Mouse (Mus musculus) stomach, postnatal 0 days (tissue): ENCODE results near the gene Olfr317. TPM values are rescaled to one million over a fixed set of nuclear protein-coding genes. Genes with fewer than 3 reads are reported as not detected.

Experiments used
- ATAC-seq: fragments of 200-750 bp; cut with Nextera tagmentation; 2 replicates; pipeline ENCODE4 v1.8.0; 2017; ENCODE audit not compliant: low FRiP score, low TSS enrichment
- DNase-seq: peaks from one replicate; pipeline ENCODE4 v3.0.0-alpha.2; 2016; ENCODE audit warnings: low spot score
- H3K27ac ChIP-seq: fragments of 300-500 bp; sonication (generic); replicated peaks from 2 replicates; pipeline ENCODE4 v1.5.1; 2014; ENCODE audit warnings: mild to moderate bottlenecking, control low read depth
- H3K27me3 ChIP-seq: fragments of 300-500 bp; sonication (generic); 2 replicates; pipeline ENCODE4 v1.6.1; 2014; ENCODE audit warnings: low read length; ENCODE audit not compliant: control insufficient read depth, insufficient read depth
- H3K36me3 ChIP-seq: fragments of 300-500 bp; sonication (generic); 2 replicates; pipeline ENCODE4 v1.6.1; 2014; ENCODE audit warnings: low read length, mixed read lengths; ENCODE audit not compliant: control insufficient read depth, insufficient read depth
- H3K4me1 ChIP-seq: fragments of 300-500 bp; sonication (generic); replicated peaks from 2 replicates; pipeline ENCODE4 v1.6.1; 2014; ENCODE audit warnings: antibody characterized with exemption; ENCODE audit not compliant: control insufficient read depth, insufficient read depth
- H3K4me2 ChIP-seq: fragments of 300-500 bp; sonication (generic); replicated peaks from 2 replicates; pipeline ENCODE4 v1.6.1; 2014; ENCODE audit warnings: low read depth, mild to moderate bottlenecking, control low read depth, moderate library complexity
- H3K4me3 ChIP-seq: fragments of 300-500 bp; sonication (generic); 2 replicates; pipeline ENCODE4 v1.5.1; 2014; ENCODE audit warnings: low read depth, low read length, control low read depth
- H3K9ac ChIP-seq: fragments of 300-500 bp; sonication (generic); 2 replicates; pipeline ENCODE4 v1.6.1; 2014; ENCODE audit warnings: mild to moderate bottlenecking, low read length, control low read depth, mixed read lengths
- H3K9me3 ChIP-seq: fragments of 300-500 bp; sonication (generic); 2 replicates; pipeline ENCODE4 v1.6.1; 2016; ENCODE audit warnings: low read length; ENCODE audit not compliant: control insufficient read depth
- CTCF ChIP-seq: IDR thresholded peaks from 2 replicates; pipeline ENCODE4 v1.5.1; 2016; ENCODE audit warnings: antibody characterized with exemption, low read depth, mild to moderate bottlenecking, moderate library complexity
- EP300 ChIP-seq: optimal IDR thresholded peaks from 2 replicates; pipeline ENCODE3; 2016; ENCODE audit warnings: antibody characterized with exemption
- WGBS: fragments of 180-500 bp; shearing (Covaris S2); extraction: QIAGEN DNeasy Blood & Tissue Kit; methylation state at CpG from one replicate; pipeline ENCODE4 v1.1.7; 2014; 5-methylcytosine and 5-hydroxymethylcytosine counted together
- polyA plus RNA-seq: library from polyadenylated mRNA; unstranded; fragments of >200 nt; fragmentation: Nextera tagmentation; extraction: Ambion mirVana; gene quantifications from 2 replicates; pipeline ENCODE4 v1.2.1, GENCODE M21; 2015

Gene Olfr317
- polyA plus RNA-seq, 1 experiment from 2014 or later, result not detected

GRCm38 (mm10) chr11:58709086-58709485 is 29.9 kb downstream of the Olfr317 start:
- 80% methylated on average over 11 of the region's 11 CpGs for WGBS
- Histone ChIP-seq H3K4me1 (no peaks in the 10 kb centered on the region), H3K36me3 (no peaks in the 10 kb centered on the region), H3K27ac (no peak overlapping the region), H3K9me3 (no peaks in the 10 kb centered on the region), H3K9ac (no peak overlapping the region), H3K4me2 (no peak overlapping the region), H3K27me3 (no peaks in the 10 kb centered on the region), H3K4me3 (no peak overlapping the region)
- no peak for TF ChIP-seq CTCF
- no peak for TF ChIP-seq EP300
- ATAC-seq (no peak), DNase-seq (no peak)

GRCm38 (mm10) chr11:58698862-58699261 is 40.1 kb downstream of the Olfr317 start, which contains the start of gene Olfr319:
Gene Olfr319 (plus strand): TSS chr11:58699162.
- DNase-seq (no peak), ATAC-seq (no peak)
- Histone ChIP-seq H3K4me3 (no peak within 1 kb of the TSS), H3K9me3 (0 out of 2 replicates have a peak, but pooled peaks cover 3% of the 10 kb centered on the region), H3K9ac (no peak within 1 kb of the TSS), H3K27ac (no peak within 1 kb of the TSS), H3K4me2 (no peak within 1 kb of the TSS), H3K36me3 (no peaks in the 10 kb centered on the region), H3K27me3 (no peaks in the 10 kb centered on the region), H3K4me1 (no peaks in the 10 kb centered on the region)
- TF ChIP-seq EP300 (no peak), CTCF (no peak)
- WGBS, result 81% methylated on average over 3 of the region's 3 CpGs

Other genes starting within 250 kb of the Olfr317 start
- not detected in 2 replicates for gene Olfr332, start 246.7 kb downstream of the Olfr317 start, polyA plus RNA-seq
- gene Olfr331, start 236.6 kb downstream of the Olfr317 start, polyA plus RNA-seq, result not detected in 2 replicates
- gene Olfr330, start 204.4 kb downstream of the Olfr317 start, polyA plus RNA-seq, result not detected in 2 replicates
- not detected in 2 replicates for gene Olfr329-ps, start 192.8 kb downstream of the Olfr317 start, polyA plus RNA-seq
- 0.04 TPM in 1 of 2 replicates, not detected in the other for gene Olfr328, start 183.6 kb downstream of the Olfr317 start, polyA plus RNA-seq
- not detected in 2 replicates for gene Olfr224, start 168.7 kb downstream of the Olfr317 start, polyA plus RNA-seq
- not detected in 2 replicates for gene Olfr325, start 161.5 kb downstream of the Olfr317 start, polyA plus RNA-seq
- gene Olfr324, start 144.1 kb downstream of the Olfr317 start, polyA plus RNA-seq, result not detected in 2 replicates
- 1,000 and 1,066 TPM in 2 replicates for gene 2210407C18Rik, start 123.1 kb downstream of the Olfr317 start, polyA plus RNA-seq
- gene Olfr323, start 108.7 kb downstream of the Olfr317 start, polyA plus RNA-seq, result 0.29 and 0.46 TPM in 2 replicates
- gene Trim58, start 98.7 kb downstream of the Olfr317 start, polyA plus RNA-seq, result 1.5 and 1.9 TPM in 2 replicates
- gene Olfr322, start 80.4 kb downstream of the Olfr317 start, polyA plus RNA-seq, result not detected in 2 replicates
- gene Olfr320, start 58.1 kb downstream of the Olfr317 start, polyA plus RNA-seq, result not detected in 2 replicates
- not detected in 2 replicates for gene Olfr319, start 40.0 kb downstream of the Olfr317 start, polyA plus RNA-seq
- gene Olfr318, start 15.2 kb downstream of the Olfr317 start, polyA plus RNA-seq, result not detected in 2 replicates
- gene Olfr316, start 13.5 kb upstream of the Olfr317 start, polyA plus RNA-seq, result not detected in 2 replicates
- gene Olfr315, start 34.0 kb upstream of the Olfr317 start, polyA plus RNA-seq, result not detected in 2 replicates
- gene Olfr314, start 43.7 kb upstream of the Olfr317 start, polyA plus RNA-seq, result not detected in 2 replicates
- gene Fam183b, start 62.7 kb upstream of the Olfr317 start, polyA plus RNA-seq, result 3.1 and 3.7 TPM in 2 replicates
- not detected in 2 replicates for gene Olfr313, start 75.8 kb upstream of the Olfr317 start, polyA plus RNA-seq
- 0.04 TPM in 1 of 2 replicates, not detected in the other for gene Olfr312, start 90.0 kb upstream of the Olfr317 start, polyA plus RNA-seq
- gene Olfr311, start 100.0 kb upstream of the Olfr317 start, polyA plus RNA-seq, result 0.08 TPM in 1 of 2 replicates, not detected in the other
- gene Gm12258, start 107.9 kb upstream of the Olfr317 start, polyA plus RNA-seq, result 2.4 and 2.6 TPM in 2 replicates
- 2.6 and 3.2 TPM in 2 replicates for gene 2810021J22Rik, start 128.0 kb upstream of the Olfr317 start, polyA plus RNA-seq
- gene Zfp39, start 165.0 kb upstream of the Olfr317 start, polyA plus RNA-seq, result 1.6 and 1.9 TPM in 2 replicates
- gene Btnl10, start 178.7 kb upstream of the Olfr317 start, polyA plus RNA-seq, result 0.04 TPM in 1 of 2 replicates, not detected in the other
- 136 and 140 TPM in 2 replicates for gene Rnf187, start 199.7 kb upstream of the Olfr317 start, polyA plus RNA-seq
- 7.5 and 8.9 TPM in 2 replicates for gene Hist3h2ba, start 209.7 kb upstream of the Olfr317 start, polyA plus RNA-seq
- gene Hist3h2a, start 215.5 kb upstream of the Olfr317 start, polyA plus RNA-seq, result 18.7 and 19.1 TPM in 2 replicates
- gene Trim17, start 215.5 kb upstream of the Olfr317 start, polyA plus RNA-seq, result 0.05 and 0.08 TPM in 2 replicates
- gene Trim11, start 238.9 kb upstream of the Olfr317 start, polyA plus RNA-seq, result 9.9 and 11.0 TPM in 2 replicates